Mouse (Mus musculus) kidney, adult 18-20 months (tissue): ENCODE measurements around the gene Vmn1r205.
"Not testable (repeated sequence)": the region's sequence is repeated elsewhere in the genome, so short reads cannot be mapped to it uniquely, and the experiment has no call there.

Source experiments
- DNase-seq: peaks from one replicate; pipeline ENCODE4 v3.0.0; 2021

The Vmn1r205 gene

GRCm38 (mm10) chr13:22592900-22593299 is at the start of gene Vmn1r205:
Gene Vmn1r205 (minus strand): TSS chr13:22593000.
- no peak for DNase-seq

GRCm38 (mm10) chr13:22624151-22624550 is 31.4 kb upstream of the Vmn1r205 start, which contains the start of gene Vmn1r206:
Gene Vmn1r206 (minus strand): TSS chr13:22624251.
- DNase-seq = not testable (repeated sequence)

- DNase-seq = not testable (repeated sequence)
Measured at GRCm38 (mm10) chr13:22583336-22583735, 9.5 kb downstream of the Vmn1r205 start.

GRCm38 (mm10) chr13:22574911-22575310 is 17.9 kb downstream of the Vmn1r205 start:
- DNase-seq = not testable (repeated sequence)

- DNase-seq = not testable (repeated sequence)
Measured at GRCm38 (mm10) chr13:22552898-22553297, 39.9 kb downstream of the Vmn1r205 start, which contains the start of gene Vmn1r204. Gene Vmn1r204 (plus strand): TSS chr13:22553198.
